Mouse (Mus musculus): ENCODE measurements around the gene Gfra1. TPM values are rescaled to one million over a fixed set of nuclear protein-coding genes. Genes with fewer than 3 reads are reported as not detected.

The Gfra1 gene
- polyA plus RNA-seq, 1 experiment from 2014 or later, result 16.7 TPM

- H3K27me3 ChIP-seq, result 0 out of 2 replicates have a peak, but pooled peaks cover 10% of the 10 kb centered on the region
- peaks cover 20% of the 10 kb centered on the region for H3K4me1 ChIP-seq
- H3K27ac ChIP-seq, result no peak overlapping the region
- H3K36me3 ChIP-seq (replicated peaks), result no peaks in the 10 kb centered on the region
- no peak overlapping the region for H3K4me2 ChIP-seq
- no peak for ATAC-seq (ENCODE audit: low FRiP score)
- no peaks in the 10 kb centered on the region for H3K9me3 ChIP-seq
- H3K4me3 ChIP-seq (replicated peaks), result no peak overlapping the region
- 56% methylated on average over 10 of the region's 10 CpGs for WGBS
- H3K9ac ChIP-seq, result no peak overlapping the region
Measured at GRCm38 (mm10) chr19:58437441-58438071, 18.2 kb downstream of the Gfra1 start.

- WGBS, result 81% methylated on average over 3 of the region's 3 CpGs
- 0 out of 2 replicates have a peak, but pooled peaks cover 10% of the 10 kb centered on the region for H3K27me3 ChIP-seq
- H3K9ac ChIP-seq, result no peak overlapping the region
- ATAC-seq (ENCODE audit: low FRiP score), result no peak
- H3K4me1 ChIP-seq, result peaks cover 14% of the 10 kb centered on the region
- no peak overlapping the region for H3K27ac ChIP-seq
- no peak overlapping the region for H3K4me2 ChIP-seq
- no peaks in the 10 kb centered on the region for H3K9me3 ChIP-seq
- no peaks in the 10 kb centered on the region for H3K36me3 ChIP-seq (replicated peaks)
- no peak overlapping the region for H3K4me3 ChIP-seq (replicated peaks)
Measured at GRCm38 (mm10) chr19:58436874-58437273, 18.8 kb downstream of the Gfra1 start.

- no peak overlapping the region for H3K27ac ChIP-seq
- no peaks in the 10 kb centered on the region for H3K36me3 ChIP-seq (replicated peaks)
- H3K4me3 ChIP-seq (replicated peaks), result no peak overlapping the region
- H3K9ac ChIP-seq, result no peak overlapping the region
- 86% methylated on average over 5 of the region's 5 CpGs for WGBS
- no peaks in the 10 kb centered on the region for H3K9me3 ChIP-seq
- H3K4me1 ChIP-seq, result peaks cover 14% of the 10 kb centered on the region
- 0 out of 2 replicates have a peak, but pooled peaks cover 10% of the 10 kb centered on the region for H3K27me3 ChIP-seq
- no peak for ATAC-seq (ENCODE audit: low FRiP score)
- no peak overlapping the region for H3K4me2 ChIP-seq
Measured at GRCm38 (mm10) chr19:58435877-58436276, 19.8 kb downstream of the Gfra1 start.

- H3K4me2 ChIP-seq, result no peak overlapping the region
- H3K36me3 ChIP-seq (replicated peaks), result no peaks in the 10 kb centered on the region
- H3K27me3 ChIP-seq, result no peaks in the 10 kb centered on the region
- H3K27ac ChIP-seq, result no peak overlapping the region
- no peaks in the 10 kb centered on the region for H3K9me3 ChIP-seq
- no peak overlapping the region for H3K4me3 ChIP-seq (replicated peaks)
- ATAC-seq (ENCODE audit: low FRiP score), result no peak
- peaks cover 9% of the 10 kb centered on the region for H3K4me1 ChIP-seq
- WGBS, result 85% methylated on average over 5 of the region's 5 CpGs
- no peak overlapping the region for H3K9ac ChIP-seq
Measured at GRCm38 (mm10) chr19:58432840-58433239, 22.9 kb downstream of the Gfra1 start.

GRCm38 (mm10) chr19:58428546-58428945 is 27.2 kb downstream of the Gfra1 start:
- Histone ChIP-seq H3K4me3 (replicated peaks) (no peak overlapping the region), H3K9me3 (no peaks in the 10 kb centered on the region), H3K36me3 (replicated peaks) (no peaks in the 10 kb centered on the region), H3K27ac (no peak overlapping the region), H3K27me3 (no peaks in the 10 kb centered on the region), H3K9ac (no peak overlapping the region), H3K4me2 (no peak overlapping the region), H3K4me1 (no peaks in the 10 kb centered on the region)
- WGBS, result 81% methylated on average over 4 of the region's 4 CpGs
- ATAC-seq (ENCODE audit: low FRiP score), result no peak

GRCm38 (mm10) chr19:58427348-58427747 is 28.4 kb downstream of the Gfra1 start:
- no peaks in the 10 kb centered on the region for H3K9me3 ChIP-seq
- no peaks in the 10 kb centered on the region for H3K36me3 ChIP-seq (replicated peaks)
- H3K4me1 ChIP-seq, result no peaks in the 10 kb centered on the region
- no peak for ATAC-seq (ENCODE audit: low FRiP score)
- no peak overlapping the region for H3K9ac ChIP-seq
- no peaks in the 10 kb centered on the region for H3K27me3 ChIP-seq
- 93% methylated on average over 2 of the region's 2 CpGs for WGBS
- H3K27ac ChIP-seq, result no peak overlapping the region
- no peak overlapping the region for H3K4me3 ChIP-seq (replicated peaks)
- H3K4me2 ChIP-seq, result no peak overlapping the region

- H3K9ac ChIP-seq, result no peak overlapping the region
- no peak for ATAC-seq (ENCODE audit: low FRiP score)
- H3K4me2 ChIP-seq, result no peak overlapping the region
- WGBS, result 95% methylated on average over 2 of the region's 2 CpGs
- no peak overlapping the region for H3K27ac ChIP-seq
- H3K4me3 ChIP-seq (replicated peaks), result no peak overlapping the region
- H3K36me3 ChIP-seq (replicated peaks), result no peaks in the 10 kb centered on the region
- H3K27me3 ChIP-seq, result no peaks in the 10 kb centered on the region
- H3K9me3 ChIP-seq, result no peaks in the 10 kb centered on the region
- no peaks in the 10 kb centered on the region for H3K4me1 ChIP-seq
Measured at GRCm38 (mm10) chr19:58424928-58425327, 30.8 kb downstream of the Gfra1 start.

GRCm38 (mm10) chr19:58424179-58424578 is 31.5 kb downstream of the Gfra1 start:
- H3K4me2 ChIP-seq, result no peak overlapping the region
- no peaks in the 10 kb centered on the region for H3K4me1 ChIP-seq
- no peaks in the 10 kb centered on the region for H3K9me3 ChIP-seq
- no peak overlapping the region for H3K9ac ChIP-seq
- no peak overlapping the region for H3K4me3 ChIP-seq (replicated peaks)
- 83% methylated on average over 3 of the region's 3 CpGs for WGBS
- no peak for ATAC-seq (ENCODE audit: low FRiP score)
- H3K27me3 ChIP-seq, result no peaks in the 10 kb centered on the region
- no peaks in the 10 kb centered on the region for H3K36me3 ChIP-seq (replicated peaks)
- H3K27ac ChIP-seq, result no peak overlapping the region

- no peaks in the 10 kb centered on the region for H3K9me3 ChIP-seq
- H3K27me3 ChIP-seq, result no peaks in the 10 kb centered on the region
- no peak for ATAC-seq (ENCODE audit: low FRiP score)
- H3K4me1 ChIP-seq, result no peaks in the 10 kb centered on the region
- H3K9ac ChIP-seq, result no peak overlapping the region
- no peak overlapping the region for H3K4me3 ChIP-seq (replicated peaks)
- 95% methylated on average over 4 of the region's 4 CpGs for WGBS
- H3K4me2 ChIP-seq, result no peak overlapping the region
- H3K36me3 ChIP-seq (replicated peaks), result no peaks in the 10 kb centered on the region
- H3K27ac ChIP-seq, result no peak overlapping the region
Measured at GRCm38 (mm10) chr19:58422916-58423493, 32.7 kb downstream of the Gfra1 start.

- Histone ChIP-seq H3K4me3 (replicated peaks) (no peak overlapping the region), H3K27ac (no peak overlapping the region), H3K9me3 (no peaks in the 10 kb centered on the region), H3K36me3 (replicated peaks) (no peaks in the 10 kb centered on the region), H3K4me1 (no peaks in the 10 kb centered on the region), H3K9ac (no peak overlapping the region), H3K27me3 (no peaks in the 10 kb centered on the region), H3K4me2 (no peak overlapping the region)
- no peak for ATAC-seq (ENCODE audit: low FRiP score)
- WGBS, result 75% methylated on average over 3 of the region's 3 CpGs
Measured at GRCm38 (mm10) chr19:58419685-58420084, 36.0 kb downstream of the Gfra1 start.

GRCm38 (mm10) chr19:58419278-58419677 is 36.4 kb downstream of the Gfra1 start:
- H3K27me3 ChIP-seq, result no peaks in the 10 kb centered on the region
- no peaks in the 10 kb centered on the region for H3K9me3 ChIP-seq
- 96% methylated on average over 3 of the region's 3 CpGs for WGBS
- no peak overlapping the region for H3K4me2 ChIP-seq
- no peaks in the 10 kb centered on the region for H3K4me1 ChIP-seq
- no peak overlapping the region for H3K4me3 ChIP-seq (replicated peaks)
- no peaks in the 10 kb centered on the region for H3K36me3 ChIP-seq (replicated peaks)
- H3K9ac ChIP-seq, result no peak overlapping the region
- H3K27ac ChIP-seq, result no peak overlapping the region
- ATAC-seq (ENCODE audit: low FRiP score), result no peak

GRCm38 (mm10) chr19:58415173-58415572 is 40.5 kb downstream of the Gfra1 start:
- Histone ChIP-seq H3K4me1 (no peaks in the 10 kb centered on the region), H3K4me2 (no peak overlapping the region), H3K9ac (no peak overlapping the region), H3K27me3 (no peaks in the 10 kb centered on the region), H3K4me3 (replicated peaks) (no peak overlapping the region), H3K9me3 (no peaks in the 10 kb centered on the region), H3K27ac (no peak overlapping the region), H3K36me3 (replicated peaks) (no peaks in the 10 kb centered on the region)
- ATAC-seq (ENCODE audit: low FRiP score), result no peak
- 80% methylated on average over 4 of the region's 4 CpGs for WGBS

- H3K4me1 ChIP-seq, result no peaks in the 10 kb centered on the region
- no peaks in the 10 kb centered on the region for H3K36me3 ChIP-seq (replicated peaks)
- H3K27me3 ChIP-seq, result no peaks in the 10 kb centered on the region
- H3K27ac ChIP-seq, result no peak overlapping the region
- no peak overlapping the region for H3K9ac ChIP-seq
- no peak for ATAC-seq (ENCODE audit: low FRiP score)
- H3K4me2 ChIP-seq, result no peak overlapping the region
- no peak overlapping the region for H3K4me3 ChIP-seq (replicated peaks)
- H3K9me3 ChIP-seq, result no peaks in the 10 kb centered on the region
Measured at GRCm38 (mm10) chr19:58414733-58415132, 41.0 kb downstream of the Gfra1 start.
